ENCODE assay signal across 32 mouse cellular contexts in the genomic region with DNA sequence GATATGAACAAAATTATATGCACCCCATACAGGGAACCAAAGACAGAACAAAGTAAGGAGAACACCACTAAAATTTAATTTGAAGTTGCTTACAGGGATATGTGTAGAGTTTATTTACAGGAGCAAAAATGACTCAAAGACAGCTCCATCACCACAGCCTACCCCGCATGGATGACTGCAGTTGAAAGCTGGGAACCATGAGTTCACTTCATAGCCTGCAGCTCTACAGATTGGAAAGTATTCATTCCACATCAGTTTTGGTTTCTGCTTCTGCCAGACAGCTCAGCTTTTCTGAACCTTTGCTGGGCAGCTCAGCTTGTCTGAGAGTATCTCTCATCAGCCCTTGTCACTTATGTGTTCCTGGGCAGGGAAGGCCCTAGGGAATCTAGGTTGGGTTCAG.
"Had no signal": no experiment of that assay in that cellular context is flagged by ENCODE, and none has a peak within 500 bp of the region (broad histone marks: within the 10 kb centered on the region; RNA-seq: fewer than 3 reads in every experiment).

No protein-coding gene starts in this region.

- ATAC-seq: liver, embryonic 12.5 days; liver, postnatal 0 days; lung, postnatal 0 days; midbrain, embryonic 13.5 days; midbrain, embryonic 15.5 days; midbrain, embryonic 16.5 days had no signal

- H3K4me3 ChIP-seq: limb, embryonic 10.5 days; limb, embryonic 12.5 days; limb, embryonic 13.5 days; limb, embryonic 15.5 days; liver, embryonic 12.5 days; liver, embryonic 13.5 days; liver, embryonic 15.5 days; lung, embryonic 15.5 days; megakaryocyte, embryonic 14.5 days; midbrain, embryonic 10.5 days; midbrain, embryonic 12.5 days; midbrain, embryonic 13.5 days; midbrain, embryonic 15.5 days; myocyte; neural tube, embryonic 12.5 days had no signal

- H3K9ac ChIP-seq: limb, embryonic 12.5 days; limb, embryonic 13.5 days; limb, embryonic 15.5 days; liver, embryonic 12.5 days; liver, embryonic 13.5 days; liver, embryonic 14.5 days; liver, embryonic 15.5 days; liver, postnatal 0 days; lung, embryonic 14.5 days; lung, embryonic 15.5 days; midbrain, embryonic 12.5 days; midbrain, embryonic 13.5 days; midbrain, embryonic 15.5 days; neural tube, embryonic 12.5 days had no signal

- H3K4me1 ChIP-seq: limb, embryonic 10.5 days; limb, embryonic 12.5 days; limb, embryonic 13.5 days; limb, embryonic 15.5 days; liver, embryonic 12.5 days; liver, embryonic 13.5 days; liver, embryonic 15.5 days; lung, embryonic 15.5 days; megakaryocyte, embryonic 14.5 days; midbrain, embryonic 10.5 days; midbrain, embryonic 12.5 days; midbrain, embryonic 13.5 days; midbrain, embryonic 15.5 days; neural tube, embryonic 12.5 days had no signal

- H3K27ac ChIP-seq: limb, embryonic 10.5 days; limb, embryonic 12.5 days; limb, embryonic 13.5 days; limb, embryonic 15.5 days; liver, embryonic 12.5 days; liver, embryonic 13.5 days; liver, embryonic 14.5 days; liver, embryonic 15.5 days; lung, embryonic 15.5 days; macrophage; midbrain, embryonic 10.5 days; midbrain, embryonic 12.5 days; midbrain, embryonic 13.5 days; midbrain, embryonic 15.5 days; neural tube, embryonic 12.5 days had no signal

- H3K9me3 ChIP-seq: limb, embryonic 10.5 days; limb, embryonic 12.5 days; limb, embryonic 13.5 days; limb, embryonic 15.5 days; liver, embryonic 12.5 days; liver, embryonic 13.5 days; liver, embryonic 15.5 days; lung, embryonic 15.5 days; megakaryocyte, embryonic 14.5 days; midbrain, embryonic 10.5 days; midbrain, embryonic 12.5 days; midbrain, embryonic 13.5 days; midbrain, embryonic 15.5 days; neural tube, embryonic 12.5 days had no signal

- H3K36me3 ChIP-seq: limb, embryonic 10.5 days; limb, embryonic 12.5 days; limb, embryonic 13.5 days; limb, embryonic 15.5 days; liver, embryonic 12.5 days; liver, embryonic 13.5 days; liver, embryonic 15.5 days; lung, embryonic 15.5 days; midbrain, embryonic 10.5 days; midbrain, embryonic 12.5 days; midbrain, embryonic 13.5 days; midbrain, embryonic 15.5 days; neural tube, embryonic 12.5 days had no signal

- H3K4me2 ChIP-seq: limb, embryonic 12.5 days; limb, embryonic 13.5 days; limb, embryonic 15.5 days; liver, embryonic 11.5 days; liver, embryonic 12.5 days; liver, embryonic 13.5 days; liver, embryonic 15.5 days; lung, embryonic 14.5 days; lung, embryonic 15.5 days; midbrain, embryonic 11.5 days; midbrain, embryonic 12.5 days; midbrain, embryonic 13.5 days; midbrain, embryonic 15.5 days; neural tube, embryonic 12.5 days had no signal

- H3K27me3 ChIP-seq: limb, embryonic 12.5 days; limb, embryonic 13.5 days; limb, embryonic 15.5 days; liver, embryonic 12.5 days; liver, embryonic 13.5 days; liver, embryonic 15.5 days; lung, embryonic 15.5 days; megakaryocyte, embryonic 14.5 days; midbrain, embryonic 12.5 days; midbrain, embryonic 13.5 days; midbrain, embryonic 15.5 days; neural tube, embryonic 12.5 days had no signal

- DNase-seq: left cerebral cortex, postnatal 4 days; liver; liver, embryonic 13.5 days; liver, postnatal 0 days; lung, adult 18-20 months; lung, adult 2 months; lung, embryonic 14.5 days; lung, postnatal 10 days; lung, postnatal 14 days; lung, postnatal 36 days; lung, postnatal 4 days; midbrain, embryonic 14.5 days had no signal
